Mouse (Mus musculus) ES-Bruce4 (cell line): ENCODE data around the gene Ugt1a10.
"Not testable (repeated sequence)": the region's sequence is repeated elsewhere in the genome, so short reads cannot be mapped to it uniquely, and the experiment has no call there.

Experiments used
- CTCF ChIP-seq: IDR thresholded peaks from one replicate; pipeline ENCODE4 v1.8.1; 2011; ENCODE audit warnings: low read depth, low read length
- EP300 ChIP-seq: IDR thresholded peaks from 2 replicates; pipeline ENCODE4 v1.6.1; 2011; ENCODE audit warnings: low read depth, low read length; ENCODE audit not compliant: insufficient read depth
- POLR2A ChIP-seq: IDR thresholded peaks from one replicate; pipeline ENCODE4 v1.8.1; 2011; ENCODE audit warnings: low read length; ENCODE audit not compliant: insufficient read depth

DNA sequence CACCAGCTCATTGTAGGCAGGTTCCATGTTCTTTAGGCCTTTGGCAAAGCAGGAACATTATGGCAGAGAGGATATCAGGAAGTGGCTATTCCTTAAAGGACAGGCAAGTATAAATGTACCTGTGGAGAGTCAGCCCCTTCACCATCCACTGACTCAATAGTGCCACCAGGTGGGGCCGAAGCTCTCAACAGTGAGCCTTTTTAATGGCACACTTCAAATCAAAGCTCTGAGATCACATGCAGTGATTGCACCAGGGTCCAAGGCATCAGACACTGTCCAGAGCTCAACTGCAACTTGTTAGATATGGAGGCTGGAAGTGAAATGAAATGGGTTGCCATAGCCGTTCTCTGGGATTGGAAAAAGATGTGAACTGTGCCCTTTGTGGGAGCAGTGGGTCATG is 90.1 kb downstream of the Ugt1a10 start:
- peak; percentile 41 for TF ChIP-seq CTCF
- not testable (repeated sequence) for TF ChIP-seq EP300, POLR2A
